Mouse (Mus musculus): Measurements from ENCODE around the gene Fitm2. TPM values are rescaled to one million over a fixed set of nuclear protein-coding genes. Genes with fewer than 3 reads are reported as not detected.

Fitm2 gene
- total and polyA plus RNA-seq, 2 experiments = 19.5 to 19.8 TPM

DNA sequence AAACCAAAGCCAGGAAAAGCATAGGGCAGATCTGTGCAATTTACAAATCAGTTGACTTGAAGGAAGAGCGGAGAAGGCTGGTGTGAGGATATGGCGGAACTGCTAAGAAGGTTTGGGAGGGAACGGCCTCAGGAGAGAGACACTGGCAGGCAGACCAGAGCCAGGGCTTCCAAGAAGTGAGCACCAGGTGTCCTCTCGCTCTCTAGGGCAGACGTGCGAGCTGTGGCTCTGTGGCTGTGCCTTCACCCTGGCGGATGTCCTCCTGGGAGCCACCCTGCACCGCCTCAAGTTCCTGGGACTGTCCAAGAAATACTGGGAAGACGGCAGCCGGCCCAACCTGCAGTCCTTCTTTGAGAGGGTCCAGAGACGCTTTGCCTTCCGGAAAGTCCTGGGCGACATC lies 19.1 kb downstream of the Fitm2 start:
- H3K9ac ChIP-seq (ENCODE audit: low read depth, low read length) = no peak overlapping the region
- H3K4me1 ChIP-seq (ENCODE audit: control insufficient read depth, insufficient read depth, low read length) = no peaks in the 10 kb centered on the region
- 88% methylated on average over 13 of the region's 13 CpGs for WGBS
- H3K27me3 ChIP-seq (ENCODE audit: control insufficient read depth, insufficient read depth, low read length) = no peaks in the 10 kb centered on the region
- no peaks in the 10 kb centered on the region for H3K36me3 ChIP-seq (ENCODE audit: control insufficient read depth, insufficient read depth, low read length)
- H3K79me2 ChIP-seq (ENCODE audit: control insufficient read depth, insufficient read depth, low read length) = no peaks in the 10 kb centered on the region
- no peak overlapping the region for H3K27ac ChIP-seq (replicated peaks; ENCODE audit: insufficient read depth, low read depth, low read length)
- H3K4me3 ChIP-seq (ENCODE audit: insufficient read depth, low read depth, low read length) = no peak overlapping the region
- no peak for DNase-seq (ENCODE audit: extremely low read depth, low read depth, low spot score)
- TF ChIP-seq CTCF (IDR thresholded peaks at IDR 0.05; ENCODE audit: low read depth, low read length) (no peak), POLR2A (IDR thresholded peaks at IDR 0.05; ENCODE audit: extremely low read depth, insufficient read depth, low read length) (no peak)

DNA sequence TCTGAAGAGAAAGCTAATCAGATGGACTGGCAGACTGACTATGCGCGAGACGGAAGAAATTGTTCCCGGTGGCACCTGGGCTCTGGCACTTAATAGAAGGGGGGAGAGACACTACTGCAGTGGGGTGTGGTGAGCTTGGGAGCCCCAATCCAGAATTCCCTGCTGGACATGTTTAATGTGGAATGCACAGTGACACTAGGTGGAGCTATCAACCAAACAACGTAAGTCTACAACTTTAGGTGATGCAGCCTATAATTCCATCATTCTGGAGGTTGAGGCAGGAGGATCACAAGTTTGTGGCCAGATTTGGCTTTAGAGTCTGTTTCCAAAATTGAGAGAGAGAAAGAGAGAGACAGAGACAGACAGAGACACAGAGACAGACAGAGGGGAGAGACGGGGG lies 19.7 kb downstream of the Fitm2 start:
- Histone ChIP-seq H3K4me3 (ENCODE audit: insufficient read depth, low read depth, low read length) (no peak overlapping the region), H3K9ac (ENCODE audit: low read depth, low read length) (no peak overlapping the region), H3K79me2 (ENCODE audit: control insufficient read depth, insufficient read depth, low read length) (no peaks in the 10 kb centered on the region), H3K27me3 (ENCODE audit: control insufficient read depth, insufficient read depth, low read length) (no peaks in the 10 kb centered on the region), H3K4me1 (ENCODE audit: control insufficient read depth, insufficient read depth, low read length) (no peaks in the 10 kb centered on the region), H3K27ac (replicated peaks; ENCODE audit: insufficient read depth, low read depth, low read length) (no peak overlapping the region), H3K36me3 (ENCODE audit: control insufficient read depth, insufficient read depth, low read length) (no peaks in the 10 kb centered on the region)
- TF ChIP-seq CTCF (IDR thresholded peaks at IDR 0.05; ENCODE audit: low read depth, low read length) (peak; percentile 36; the same call in 1 of the 2 replicates), POLR2A (IDR thresholded peaks at IDR 0.05; ENCODE audit: extremely low read depth, insufficient read depth, low read length) (no peak)
- 80% methylated on average over 6 of the region's 6 CpGs for WGBS
- peak; percentile 49 for DNase-seq (ENCODE audit: extremely low read depth, low read depth, low spot score)

- 61% methylated on average over 6 of the region's 6 CpGs for WGBS
- Histone ChIP-seq H3K27ac (replicated peaks; ENCODE audit: insufficient read depth, low read depth, low read length) (no peak overlapping the region), H3K79me2 (ENCODE audit: control insufficient read depth, insufficient read depth, low read length) (no peaks in the 10 kb centered on the region), H3K4me1 (ENCODE audit: control insufficient read depth, insufficient read depth, low read length) (no peaks in the 10 kb centered on the region), H3K27me3 (ENCODE audit: control insufficient read depth, insufficient read depth, low read length) (no peaks in the 10 kb centered on the region), H3K36me3 (ENCODE audit: control insufficient read depth, insufficient read depth, low read length) (no peaks in the 10 kb centered on the region), H3K9ac (ENCODE audit: low read depth, low read length) (no peak overlapping the region), H3K4me3 (ENCODE audit: insufficient read depth, low read depth, low read length) (no peak overlapping the region)
- TF ChIP-seq POLR2A (IDR thresholded peaks at IDR 0.05; ENCODE audit: extremely low read depth, insufficient read depth, low read length) = no peak
- TF ChIP-seq CTCF (IDR thresholded peaks at IDR 0.05; ENCODE audit: low read depth, low read length) = no peak
- DNase-seq (ENCODE audit: extremely low read depth, low read depth, low spot score) = no peak
These were observed 21.6 kb downstream of the Fitm2 start for GRCm38 (mm10) chr2:163450668-163451295.

- DNase-seq (ENCODE audit: extremely low read depth, low read depth, low spot score) = no peak
- Histone ChIP-seq H3K4me1 (ENCODE audit: control insufficient read depth, insufficient read depth, low read length) (no peaks in the 10 kb centered on the region), H3K9ac (ENCODE audit: low read depth, low read length) (no peak overlapping the region), H3K27ac (replicated peaks; ENCODE audit: insufficient read depth, low read depth, low read length) (no peak overlapping the region), H3K79me2 (ENCODE audit: control insufficient read depth, insufficient read depth, low read length) (no peaks in the 10 kb centered on the region), H3K27me3 (ENCODE audit: control insufficient read depth, insufficient read depth, low read length) (no peaks in the 10 kb centered on the region), H3K36me3 (ENCODE audit: control insufficient read depth, insufficient read depth, low read length) (no peaks in the 10 kb centered on the region), H3K4me3 (ENCODE audit: insufficient read depth, low read depth, low read length) (no peak overlapping the region)
- 47% methylated on average over 3 of the region's 3 CpGs for WGBS
- TF ChIP-seq CTCF (IDR thresholded peaks at IDR 0.05; ENCODE audit: low read depth, low read length) (no peak), POLR2A (IDR thresholded peaks at IDR 0.05; ENCODE audit: extremely low read depth, insufficient read depth, low read length) (no peak)
These were observed 23.2 kb downstream of the Fitm2 start for GRCm38 (mm10) chr2:163449276-163449675.

- no peak for DNase-seq (ENCODE audit: extremely low read depth, low read depth, low spot score)
- H3K27ac ChIP-seq (replicated peaks; ENCODE audit: insufficient read depth, low read depth, low read length) = no peak overlapping the region
- no peaks in the 10 kb centered on the region for H3K27me3 ChIP-seq (ENCODE audit: control insufficient read depth, insufficient read depth, low read length)
- no peaks in the 10 kb centered on the region for H3K79me2 ChIP-seq (ENCODE audit: control insufficient read depth, insufficient read depth, low read length)
- TF ChIP-seq POLR2A (IDR thresholded peaks at IDR 0.05; ENCODE audit: extremely low read depth, insufficient read depth, low read length) = no peak
- no peak for TF ChIP-seq CTCF (IDR thresholded peaks at IDR 0.05; ENCODE audit: low read depth, low read length)
- H3K36me3 ChIP-seq (ENCODE audit: control insufficient read depth, insufficient read depth, low read length) = no peaks in the 10 kb centered on the region
- no peak overlapping the region for H3K4me3 ChIP-seq (ENCODE audit: insufficient read depth, low read depth, low read length)
- no peaks in the 10 kb centered on the region for H3K4me1 ChIP-seq (ENCODE audit: control insufficient read depth, insufficient read depth, low read length)
- no peak overlapping the region for H3K9ac ChIP-seq (ENCODE audit: low read depth, low read length)
- WGBS = 77% methylated on average over 12 of the region's 12 CpGs
These were observed 25.1 kb downstream of the Fitm2 start for GRCm38 (mm10) chr2:163447375-163447774.

GRCm38 (mm10) chr2:163444017-163444416 lies 28.4 kb downstream of the Fitm2 start:
- Histone ChIP-seq H3K79me2 (ENCODE audit: control insufficient read depth, insufficient read depth, low read length) (no peaks in the 10 kb centered on the region), H3K9ac (ENCODE audit: low read depth, low read length) (no peak overlapping the region), H3K27ac (replicated peaks; ENCODE audit: insufficient read depth, low read depth, low read length) (no peak overlapping the region), H3K36me3 (ENCODE audit: control insufficient read depth, insufficient read depth, low read length) (no peaks in the 10 kb centered on the region), H3K27me3 (ENCODE audit: control insufficient read depth, insufficient read depth, low read length) (no peaks in the 10 kb centered on the region; the same call in 1 of the 2 replicates), H3K4me3 (ENCODE audit: insufficient read depth, low read depth, low read length) (no peak overlapping the region), H3K4me1 (ENCODE audit: control insufficient read depth, insufficient read depth, low read length) (no peaks in the 10 kb centered on the region)
- DNase-seq (ENCODE audit: extremely low read depth, low read depth, low spot score) = no peak
- WGBS = 43% methylated on average over 7 of the region's 7 CpGs
- no peak for TF ChIP-seq POLR2A (IDR thresholded peaks at IDR 0.05; ENCODE audit: extremely low read depth, insufficient read depth, low read length)
- no peak for TF ChIP-seq CTCF (IDR thresholded peaks at IDR 0.05; ENCODE audit: low read depth, low read length)

Data from liver, adult 2 months (tissue).